Mouse (Mus musculus): ENCODE measurements at regions not wholly inside any gene's neighbourhood (a gene's known extent, or its start where the extent isn't known, plus 50 kb on each side); places are given as distances from the start of the nearest gene placed in this dataset.

DNA sequence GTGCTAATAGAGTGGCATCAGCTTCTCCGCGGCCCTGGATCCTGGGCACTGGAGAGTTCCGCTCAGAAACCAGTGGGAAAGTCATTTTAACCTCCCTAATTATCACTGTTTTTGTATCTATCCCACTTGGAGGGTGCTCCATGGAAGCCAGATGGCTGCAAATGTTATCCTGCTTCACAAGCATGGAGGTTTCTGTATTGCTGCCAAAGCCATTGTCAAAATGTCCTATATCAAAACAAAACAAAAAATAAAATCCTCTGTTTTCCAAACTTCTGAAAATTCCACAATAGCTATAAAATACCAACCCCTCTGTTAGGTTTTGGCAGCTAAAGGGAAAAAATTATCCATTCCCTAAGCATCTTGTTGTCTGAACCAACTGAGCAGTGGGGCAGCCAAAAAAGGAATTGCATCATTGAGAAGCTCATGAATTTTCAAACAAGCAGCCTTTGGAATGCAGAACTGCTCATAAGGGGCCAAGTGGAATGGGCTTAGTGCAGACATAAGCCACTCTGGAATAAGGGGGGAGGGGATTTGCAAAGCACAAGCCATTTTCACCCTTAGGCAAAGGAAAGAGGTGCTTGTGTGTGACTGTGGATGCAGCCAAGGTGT lies 213.8 kb upstream of the Cwc22 start:
- TF ChIP-seq GATA1 (IDR thresholded peaks at IDR 0.05; ENCODE audit: low read depth, low read length): no peak
- TF ChIP-seq CTCF (IDR thresholded peaks at IDR 0.05 in 2 of 3, conservative IDR thresholded peaks at IDR 0.05 in 1 of 3; ENCODE audit: control insufficient read depth in 1 of 3, insufficient read depth in 1 of 3, low read depth in 2 of 3, low read length in 3 of 3, poor library complexity in 1 of 3, severe bottlenecking in 1 of 3): no peak
- no peak for TF ChIP-seq ZC3H11A (IDR thresholded peaks at IDR 0.05; ENCODE audit: low read depth, low read length)
- no peak for TF ChIP-seq POLR2A (IDR thresholded peaks at IDR 0.05; ENCODE audit: control insufficient read depth in 1 of 2, insufficient read depth in 1 of 2, low read depth in 1 of 2, low read length in 2 of 2, poor library complexity in 1 of 2)
- TF ChIP-seq NRF1 (IDR thresholded peaks at IDR 0.05; ENCODE audit: insufficient read depth, low read depth, low read length, poor library complexity, severe bottlenecking): no peak
- no peak for TF ChIP-seq TAL1 (IDR thresholded peaks at IDR 0.05; ENCODE audit: low read length)
- TF ChIP-seq ZNF384 (IDR thresholded peaks at IDR 0.05; ENCODE audit: low read depth, low read length): no peak
- no peak for TF ChIP-seq MXI1 (IDR thresholded peaks at IDR 0.05; ENCODE audit: low read depth, low read length)
- TF ChIP-seq ZMIZ1 (IDR thresholded peaks at IDR 0.05; ENCODE audit: low read depth, low read length): no peak
- no peak for TF ChIP-seq MAFK (IDR thresholded peaks at IDR 0.05; ENCODE audit: borderline replicate concordance, low read depth, low read length)
